Mouse (Mus musculus): ENCODE measurements at regions not wholly inside any gene's neighbourhood (a gene's known extent, or its start where the extent isn't known, plus 50 kb on each side); places are given as distances from the start of the nearest gene placed in this dataset.

- TF ChIP-seq CTCF (IDR thresholded peaks at IDR 0.05; ENCODE audit: borderline replicate concordance, insufficient read depth, low read depth, low read length) (no peak), POLR2A (IDR thresholded peaks at IDR 0.05; ENCODE audit: borderline replicate concordance, insufficient read depth, low read length) (no peak)
These were observed 510.5 kb downstream of the Defb40 start for GRCm38 (mm10) chr8:18467511-18467910.
